In the genomic region with DNA sequence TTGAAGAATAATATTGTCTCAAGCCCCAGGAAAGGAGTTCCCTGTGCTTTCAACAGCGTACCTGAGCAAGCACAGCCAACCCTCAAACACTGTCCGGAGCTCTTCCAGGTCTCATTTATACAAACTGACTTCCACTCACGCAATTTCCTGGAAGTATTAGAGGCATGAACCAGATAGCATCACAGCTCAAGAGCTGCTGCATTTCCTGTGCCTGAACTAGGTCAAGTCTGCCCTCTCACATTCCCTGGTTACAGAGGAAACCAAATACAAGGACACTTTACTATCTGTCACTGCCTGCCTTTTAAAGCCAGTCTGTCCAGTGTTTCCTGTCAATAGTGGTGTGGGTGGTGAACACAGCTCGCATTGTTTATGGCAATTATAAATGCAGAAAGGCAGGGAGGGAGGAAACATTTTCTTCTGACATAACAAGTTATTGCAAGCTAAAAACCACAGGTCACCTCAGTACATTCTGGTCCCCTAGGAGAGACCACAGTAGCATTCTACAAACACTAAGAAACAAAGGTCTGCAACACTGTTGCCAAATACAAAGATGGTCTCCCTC, we compare ENCODE assay signal across 12 mouse cellular contexts.
"Had no signal": no experiment of that assay in that cellular context is flagged by ENCODE, and none has a peak within 500 bp of the region (broad histone marks: within the 10 kb centered on the region; RNA-seq: fewer than 3 reads in every experiment).

No protein-coding gene starts in this region.

- H3K27me3 ChIP-seq: hindbrain, embryonic 15.5 days; limb, embryonic 12.5 days; lung, embryonic 15.5 days; midbrain, embryonic 15.5 days; neural tube, embryonic 12.5 days had no signal

- H3K4me2 ChIP-seq: hindbrain, embryonic 15.5 days; limb, embryonic 12.5 days; lung, embryonic 15.5 days; midbrain, embryonic 15.5 days; neural tube, embryonic 12.5 days had no signal

- ATAC-seq: intestine, embryonic 16.5 days; midbrain, embryonic 15.5 days had no signal

- H3K9me3 ChIP-seq: hindbrain, embryonic 15.5 days; limb, embryonic 12.5 days; lung, embryonic 15.5 days; midbrain, embryonic 15.5 days had no signal

- H3K9ac ChIP-seq: hindbrain, embryonic 15.5 days; limb, embryonic 12.5 days; liver, embryonic 14.5 days; lung, embryonic 15.5 days; midbrain, embryonic 15.5 days; neural tube, embryonic 12.5 days had no signal

- H3K27ac ChIP-seq: hindbrain, embryonic 15.5 days; limb, embryonic 12.5 days; liver, embryonic 14.5 days; lung, embryonic 15.5 days; midbrain, embryonic 15.5 days; neural tube, embryonic 12.5 days; stomach, postnatal 0 days had no signal

- H3K4me3 ChIP-seq: hindbrain, embryonic 15.5 days; limb, embryonic 12.5 days; lung, embryonic 15.5 days; midbrain, embryonic 15.5 days; neural tube, embryonic 12.5 days had no signal

- H3K36me3 ChIP-seq: hindbrain, embryonic 15.5 days; limb, embryonic 12.5 days; lung, embryonic 15.5 days; midbrain, embryonic 15.5 days; neural tube, embryonic 12.5 days had no signal

- H3K4me1 ChIP-seq: hindbrain, embryonic 15.5 days; midbrain, embryonic 15.5 days; neural tube, embryonic 12.5 days had no signal

- DNase-seq: layer of hippocampus, adult 9-11 months; layer of hippocampus, postnatal 36 days; lung, postnatal 36 days; thymus, postnatal 4 days had no signal
